Mouse (Mus musculus): ENCODE measurements around the gene Gpr3. TPM values are rescaled to one million over a fixed set of nuclear protein-coding genes. Genes with fewer than 3 reads are reported as not detected.

The Gpr3 gene
- polyA plus RNA-seq, 1 experiment from 2014 or later: 0.10 TPM

DNA sequence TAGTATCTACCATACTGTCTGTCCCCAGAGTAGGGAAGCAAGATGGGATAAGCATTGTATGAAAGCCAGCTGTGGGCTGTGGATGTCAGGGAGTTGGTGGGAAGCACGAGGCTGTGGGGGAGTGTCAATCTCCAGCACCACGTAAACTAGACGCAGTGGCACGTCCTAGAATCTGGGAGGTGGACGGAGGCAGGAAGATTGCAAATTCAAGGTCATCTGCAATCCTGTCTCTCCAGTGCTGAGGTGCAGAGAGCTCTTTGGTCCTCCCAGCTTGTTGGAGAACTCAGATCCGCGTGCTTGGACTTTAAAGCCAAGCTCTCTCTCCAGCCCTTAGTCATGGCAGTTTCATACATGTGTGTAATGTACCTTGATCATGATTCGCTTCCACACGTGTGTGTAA is 45.6 kb downstream of the Gpr3 start:
- Histone ChIP-seq H3K4me3 (ENCODE audit: low read length) (no peak overlapping the region), H3K27me3 (ENCODE audit: insufficient read depth, low read length) (no peaks in the 10 kb centered on the region), H3K9ac (replicated peaks; ENCODE audit: low read length) (no peak overlapping the region), H3K9me3 (ENCODE audit: low read length) (no peaks in the 10 kb centered on the region), H3K4me2 (replicated peaks; ENCODE audit: low read depth, low read length) (no peak overlapping the region), H3K27ac (ENCODE audit: low read length) (no peak overlapping the region), H3K4me1 (ENCODE audit: insufficient read depth, low read length) (peaks cover 9% of the 10 kb centered on the region; the same call in 1 of the 2 replicates), H3K36me3 (ENCODE audit: insufficient read depth, low read length) (peaks cover 2% of the 10 kb centered on the region; the same call in 1 of the 2 replicates)
- no peak for ATAC-seq (ENCODE audit: low FRiP score, low TSS enrichment)
- 57% methylated on average over 9 of the region's 9 CpGs for WGBS

DNA sequence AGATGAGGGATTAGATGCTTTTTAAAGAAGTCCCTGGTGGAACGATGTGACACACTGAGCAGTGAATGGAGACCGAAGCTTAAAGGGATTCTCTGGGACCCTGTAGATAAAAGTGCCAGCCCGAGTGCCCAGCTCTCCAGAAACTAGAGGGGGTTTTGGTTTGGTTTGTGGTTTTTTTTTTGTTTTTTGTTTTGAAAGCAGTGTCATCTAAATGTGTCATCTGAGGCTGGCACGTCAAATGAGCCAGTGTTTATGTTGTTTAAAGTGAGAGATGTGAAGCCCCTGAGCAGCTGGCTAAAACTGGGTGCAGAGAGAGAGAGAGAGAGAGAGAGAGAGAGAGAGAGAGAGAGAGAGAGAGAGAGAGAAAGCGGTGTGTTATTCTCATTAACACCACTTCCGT is 50.1 kb downstream of the Gpr3 start:
- H3K9me3 ChIP-seq (ENCODE audit: low read length): no peaks in the 10 kb centered on the region

DNA sequence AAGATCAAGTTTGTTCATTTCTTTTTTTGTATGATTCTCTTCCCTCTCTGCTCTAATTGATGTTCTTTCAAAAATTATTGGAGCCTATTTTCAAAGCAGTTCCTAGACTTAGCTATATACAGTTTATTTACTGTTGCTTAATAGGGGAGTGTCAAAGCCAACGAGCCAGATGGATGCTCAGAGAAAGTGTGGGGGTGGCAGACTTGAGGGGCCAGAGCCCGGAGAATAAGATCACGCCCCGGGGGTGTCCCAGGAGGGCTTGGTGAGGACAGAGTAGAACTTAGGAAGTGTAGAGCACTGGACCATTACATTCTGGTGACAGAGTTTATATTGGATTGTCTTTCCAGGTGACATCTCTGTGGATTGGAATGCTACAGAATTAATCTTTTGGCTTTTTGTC is 51.5 kb downstream of the Gpr3 start:
- Histone ChIP-seq H3K27me3 (ENCODE audit: insufficient read depth, low read length) (no peaks in the 10 kb centered on the region), H3K9ac (replicated peaks; ENCODE audit: low read length) (no peak overlapping the region), H3K4me1 (ENCODE audit: insufficient read depth, low read length) (peaks cover 32% of the 10 kb centered on the region), H3K36me3 (ENCODE audit: insufficient read depth, low read length) (peaks cover 2% of the 10 kb centered on the region; the same call in 1 of the 2 replicates), H3K27ac (ENCODE audit: low read length) (no peak overlapping the region), H3K4me2 (replicated peaks; ENCODE audit: low read depth, low read length) (no peak overlapping the region), H3K9me3 (ENCODE audit: low read length) (no peaks in the 10 kb centered on the region), H3K4me3 (ENCODE audit: low read length) (no peak overlapping the region)
- no peak for ATAC-seq (ENCODE audit: low FRiP score, low TSS enrichment)
- WGBS: 15% methylated on average over 4 of the region's 4 CpGs

More for the DNA sequence above, 50.1 kb downstream of the Gpr3 start:
- H3K27me3 ChIP-seq (ENCODE audit: insufficient read depth, low read length): no peaks in the 10 kb centered on the region
- no peak overlapping the region for H3K4me2 ChIP-seq (replicated peaks; ENCODE audit: low read depth, low read length)
- 63% methylated on average over 6 of the region's 6 CpGs for WGBS
- no peak overlapping the region for H3K4me3 ChIP-seq (ENCODE audit: low read length)
- peaks cover 22% of the 10 kb centered on the region for H3K4me1 ChIP-seq (ENCODE audit: insufficient read depth, low read length)
- ATAC-seq (ENCODE audit: low FRiP score, low TSS enrichment): no peak
- H3K36me3 ChIP-seq (ENCODE audit: insufficient read depth, low read length): peaks cover 2% of the 10 kb centered on the region; the same call in 1 of the 2 replicates
- no peak overlapping the region for H3K9ac ChIP-seq (replicated peaks; ENCODE audit: low read length)
- no peak overlapping the region for H3K27ac ChIP-seq (ENCODE audit: low read length)

GRCm38 (mm10) chr4:133160211-133160610 is 52.1 kb downstream of the Gpr3 start:
- no peak for ATAC-seq (ENCODE audit: low FRiP score, low TSS enrichment)
- peaks cover 32% of the 10 kb centered on the region for H3K4me1 ChIP-seq (ENCODE audit: insufficient read depth, low read length)
- H3K27ac ChIP-seq (ENCODE audit: low read length): no peak overlapping the region
- no peak overlapping the region for H3K9ac ChIP-seq (replicated peaks; ENCODE audit: low read length)
- H3K36me3 ChIP-seq (ENCODE audit: insufficient read depth, low read length): peaks cover 2% of the 10 kb centered on the region; the same call in 1 of the 2 replicates
- no peak overlapping the region for H3K4me2 ChIP-seq (replicated peaks; ENCODE audit: low read depth, low read length)
- WGBS: 85% methylated on average over 8 of the region's 8 CpGs
- H3K27me3 ChIP-seq (ENCODE audit: insufficient read depth, low read length): no peaks in the 10 kb centered on the region
- no peaks in the 10 kb centered on the region for H3K9me3 ChIP-seq (ENCODE audit: low read length)
- no peak overlapping the region for H3K4me3 ChIP-seq (ENCODE audit: low read length)

DNA sequence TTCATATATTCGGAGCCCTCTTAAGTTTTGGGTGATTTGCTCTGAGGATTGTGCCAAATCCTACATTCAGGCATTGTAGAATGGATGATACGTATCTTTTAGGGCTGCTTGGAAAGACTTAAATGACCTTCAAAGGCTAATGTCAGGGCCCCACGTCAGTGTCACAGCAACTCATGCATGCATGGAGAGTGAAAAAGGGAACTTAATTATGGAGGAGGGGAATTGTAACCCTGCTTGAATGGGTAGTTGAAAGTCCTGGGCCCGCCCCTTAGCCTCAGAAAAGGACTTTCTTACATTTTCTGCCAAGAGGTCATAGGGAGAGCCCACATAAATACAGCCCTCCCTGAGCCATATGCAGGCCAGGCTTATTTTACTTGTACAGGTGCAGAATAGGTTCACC is 52.7 kb downstream of the Gpr3 start:
- Histone ChIP-seq H3K9me3 (ENCODE audit: low read length) (no peaks in the 10 kb centered on the region), H3K4me2 (replicated peaks; ENCODE audit: low read depth, low read length) (no peak overlapping the region), H3K27me3 (ENCODE audit: insufficient read depth, low read length) (no peaks in the 10 kb centered on the region), H3K27ac (ENCODE audit: low read length) (no peak overlapping the region; the same call in 1 of the 2 replicates), H3K4me1 (ENCODE audit: insufficient read depth, low read length) (peaks cover 32% of the 10 kb centered on the region), H3K36me3 (ENCODE audit: insufficient read depth, low read length) (no peaks in the 10 kb centered on the region; the same call in 1 of the 2 replicates), H3K4me3 (ENCODE audit: low read length) (no peak overlapping the region), H3K9ac (replicated peaks; ENCODE audit: low read length) (no peak overlapping the region)
- ATAC-seq (ENCODE audit: low FRiP score, low TSS enrichment): no peak
- WGBS: 59% methylated on average over 4 of the region's 4 CpGs

Small RNA genes lying within 50 kb of the gene (microRNA-seq; reads per million reads assigned to microRNA genes)
- 0.79 reads per million for gene Mir7017

Other genes starting within 250 kb of the Gpr3 start
- 0.44 and 0.58 TPM in 2 replicates for gene Fgr, start 238.4 kb downstream of the Gpr3 start, polyA plus RNA-seq (2015; fragmentation: Nextera tagmentation; extraction: Ambion mirVana)
- gene Ahdc1, start 201.3 kb downstream of the Gpr3 start, polyA plus RNA-seq (2015; fragmentation: Nextera tagmentation; extraction: Ambion mirVana): 9.8 and 11.7 TPM in 2 replicates
- gene Wasf2, start 82.0 kb downstream of the Gpr3 start, polyA plus RNA-seq (2015; fragmentation: Nextera tagmentation; extraction: Ambion mirVana): 77.4 and 102 TPM in 2 replicates
- gene Cd164l2, start 405 bp downstream of the Gpr3 start, polyA plus RNA-seq (2015; fragmentation: Nextera tagmentation; extraction: Ambion mirVana): 13.2 and 16.8 TPM in 2 replicates
- gene Map3k6, start 28.3 kb upstream of the Gpr3 start, polyA plus RNA-seq (2015; fragmentation: Nextera tagmentation; extraction: Ambion mirVana): 3.8 TPM in 2 replicates
- gene Sytl1, start 50.6 kb upstream of the Gpr3 start, polyA plus RNA-seq (2015; fragmentation: Nextera tagmentation; extraction: Ambion mirVana): 1.1 and 1.5 TPM in 2 replicates
- 90.4 and 97.7 TPM in 2 replicates for gene Tmem222, start 65.3 kb upstream of the Gpr3 start, polyA plus RNA-seq (2015; fragmentation: Nextera tagmentation; extraction: Ambion mirVana)
- 12.9 and 14.4 TPM in 2 replicates for gene Wdtc1, start 140.9 kb upstream of the Gpr3 start, polyA plus RNA-seq (2015; fragmentation: Nextera tagmentation; extraction: Ambion mirVana)
- 9.5 and 10.7 TPM in 2 replicates for gene Slc9a1, start 157.2 kb upstream of the Gpr3 start, polyA plus RNA-seq (2015; fragmentation: Nextera tagmentation; extraction: Ambion mirVana)

Measured in kidney, embryonic 16.5 days (tissue).